Mouse (Mus musculus) ES-E14 (cell line): ENCODE results near the gene Sprr3. TPM values are rescaled to one million over a fixed set of nuclear protein-coding genes. Genes with fewer than 3 reads are reported as not detected.
"Not testable (repeated sequence)": the region's sequence is repeated elsewhere in the genome, so short reads cannot be mapped to it uniquely, and the experiment has no call there.

Source experiments
- DNase-seq: peaks from one replicate; pipeline ENCODE4 v3.0.0-alpha.2; 2013; ENCODE audit warnings: low read depth, low spot score
- H3K27ac ChIP-seq: 2 replicates; pipeline ENCODE4 v1.5.1; 2012; ENCODE audit warnings: low read depth, mild to moderate bottlenecking, low read length, moderate library complexity, mixed read lengths; ENCODE audit not compliant: poor library complexity, insufficient read depth, severe bottlenecking
- H3K36me3 ChIP-seq: 2 replicates; pipeline ENCODE4 v1.6.1; 2012; ENCODE audit warnings: mild to moderate bottlenecking, low read length, moderate library complexity, mixed read lengths; ENCODE audit not compliant: control insufficient read depth, poor library complexity, insufficient read depth, severe bottlenecking
- H3K4me1 ChIP-seq, 2 experiments: fragments of 150-350 bp in 1 of 2; sonication (generic) in 1 of 2; 2 replicates each; pipeline ENCODE4 v1.6.1; 2012; ENCODE audit warnings: low read length in 2 of 2, mild to moderate bottlenecking in 1 of 2, mixed read lengths in 1 of 2; ENCODE audit not compliant: control insufficient read depth in 2 of 2, insufficient read depth in 2 of 2, poor library complexity in 1 of 2
- H3K4me3 ChIP-seq, 2 experiments: fragments of 150-350 bp in 1 of 2; sonication (generic) in 1 of 2; 2 replicates each; pipeline ENCODE4 v1.5.1; 2012; ENCODE audit warnings: low read length in 2 of 2, low read depth in 1 of 2, mild to moderate bottlenecking in 1 of 2, mixed read lengths in 1 of 2; ENCODE audit not compliant: insufficient read depth in 1 of 2, poor library complexity in 1 of 2, severe bottlenecking in 1 of 2
- H3K9ac ChIP-seq: 2 replicates; pipeline ENCODE4 v1.6.1; 2012; ENCODE audit warnings: low read depth, mild to moderate bottlenecking, low read length, mixed read lengths; ENCODE audit not compliant: poor library complexity, insufficient read depth, severe bottlenecking
- H3K9me3 ChIP-seq: fragments of 150-350 bp; sonication (generic); 2 replicates; pipeline ENCODE4 v1.6.1; 2012; ENCODE audit warnings: low read depth, mild to moderate bottlenecking, low read length; ENCODE audit not compliant: control insufficient read depth, insufficient read depth
- CHD2 ChIP-seq: IDR thresholded peaks from 2 replicates; pipeline ENCODE4 v1.6.1; 2014; ENCODE audit warnings: mild to moderate bottlenecking, low read depth, low read length, inconsistent platforms
- HCFC1 ChIP-seq: IDR thresholded peaks from 2 replicates; pipeline ENCODE4 v1.6.1; 2012; ENCODE audit warnings: low read length, inconsistent platforms, borderline replicate concordance; ENCODE audit not compliant: insufficient read depth
- MAFK ChIP-seq: IDR thresholded peaks from 2 replicates; pipeline ENCODE4 v1.6.1; 2014; ENCODE audit warnings: mild to moderate bottlenecking, low read depth, low read length, inconsistent platforms; ENCODE audit not compliant: insufficient read depth
- ZC3H11A ChIP-seq: IDR thresholded peaks from 2 replicates; pipeline ENCODE4 v1.6.1; 2012; ENCODE audit warnings: low read depth, mild to moderate bottlenecking, inconsistent platforms, low read length, borderline replicate concordance
- ZNF384 ChIP-seq: IDR thresholded peaks from 2 replicates; pipeline ENCODE4 v1.6.1; 2012; ENCODE audit warnings: low read depth, low read length, inconsistent platforms
- in situ Hi-C, 2 experiments: fragments of 600-800 bp; cut with MboI; formaldehyde crosslinking; loops; one replicate each; pipeline ENCODE4 v1.15.1; 2025; ENCODE audit warnings: low sequenced_read_pairs in 2 of 2, inconsistent platforms in 1 of 2; ENCODE audit not compliant: unreplicated experiment in 2 of 2
- total RNA-seq: library from RNA; depleted of rRNA; stranded (reverse); fragments of 300-350 nt; gene quantifications from 2 replicates; pipeline ENCODE4 v1.2.3, GENCODE M21; 2012; rRNA removed

Sprr3 gene
- not detected in 2 replicates for total RNA-seq

DNA sequence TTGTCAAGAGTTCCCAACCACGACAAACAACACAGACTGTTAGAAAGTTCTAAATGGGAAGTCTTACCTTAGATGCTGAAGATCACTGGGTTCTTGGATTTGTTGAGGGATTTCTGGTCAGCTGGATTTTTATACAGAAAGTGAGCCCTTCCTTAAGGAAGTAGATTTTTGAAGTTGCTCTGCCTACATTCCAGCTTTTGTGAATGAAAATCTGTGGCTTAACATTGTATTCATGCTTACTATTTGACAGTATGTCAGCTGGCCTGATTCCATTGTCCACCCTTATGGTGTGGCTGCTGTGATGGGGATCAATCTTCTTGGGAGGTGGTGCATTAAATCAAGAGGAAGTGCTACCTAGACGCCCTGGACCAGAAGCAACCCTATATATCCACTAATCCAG, at the start of gene Sprr3:
Gene Sprr3, minus strand, starts transcription at position 101 of the 400 bp plus-strand sequence.
- DNase-seq: no peak
- TF ChIP-seq MAFK (no peak), CHD2 (no peak), ZC3H11A (no peak), ZNF384 (no peak), HCFC1 (no peak)
- H3K36me3 ChIP-seq: no peaks in the 10 kb centered on the region
- in situ Hi-C loops: no loop called here
- no peak within 1 kb of the TSS for H3K9ac ChIP-seq
- no peaks in the 10 kb centered on the region for H3K4me1 ChIP-seq
- no peaks in the 10 kb centered on the region for H3K9me3 ChIP-seq
- H3K27ac ChIP-seq: no peak within 1 kb of the TSS
- H3K4me3 ChIP-seq: no peak within 1 kb of the TSS

DNA sequence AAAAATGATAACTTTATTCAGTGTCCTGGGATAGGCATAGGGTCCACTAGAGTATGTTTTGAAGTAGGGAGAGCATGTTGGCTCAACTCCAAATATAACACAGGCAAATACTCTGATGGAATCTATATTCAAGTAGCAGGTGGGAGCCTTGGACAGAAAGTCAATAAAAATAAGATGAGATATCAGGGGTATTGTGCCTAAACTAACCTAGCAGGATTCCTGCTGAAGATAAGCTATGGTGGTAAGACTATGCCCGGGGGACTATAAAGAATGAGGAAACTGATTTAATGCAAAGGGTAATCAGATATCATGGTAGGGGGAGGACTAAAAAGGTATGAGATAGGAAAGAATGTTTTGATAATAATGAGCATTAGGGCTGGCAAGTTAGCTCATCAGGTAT, 49.7 kb upstream of the Sprr3 start:
- Histone ChIP-seq H3K36me3 (no peaks in the 10 kb centered on the region), H3K4me1 (no peaks in the 10 kb centered on the region), H3K27ac (no peak overlapping the region), H3K9me3 (no peaks in the 10 kb centered on the region), H3K9ac (no peak overlapping the region), H3K4me3 (no peak overlapping the region)
- in situ Hi-C loops: no loop called here
- TF ChIP-seq CHD2 (no peak), ZC3H11A (no peak), ZNF384 (no peak), HCFC1 (no peak), MAFK (no peak)
- no peak for DNase-seq

DNA sequence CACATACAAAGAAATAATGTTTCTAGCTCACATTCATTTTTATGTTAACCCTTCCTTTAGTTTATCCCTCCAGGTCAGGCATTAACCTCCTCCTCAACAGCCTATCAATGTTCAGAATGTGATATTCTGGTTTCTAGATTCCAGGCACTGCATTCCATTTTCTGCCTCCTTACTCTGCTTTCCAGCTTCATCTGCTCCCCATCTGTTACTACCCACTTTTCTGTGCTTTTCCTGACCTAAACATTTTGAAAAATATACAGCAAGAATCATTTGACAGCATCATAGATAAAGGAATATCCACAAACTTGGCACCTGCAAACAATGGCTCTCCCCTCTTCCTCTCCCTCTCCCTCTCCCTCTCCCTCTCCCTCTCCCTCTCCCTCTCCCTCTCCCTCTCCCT, 45.0 kb upstream of the Sprr3 start:
- no peaks in the 10 kb centered on the region for H3K9me3 ChIP-seq
- no peak overlapping the region for H3K27ac ChIP-seq
- H3K4me1 ChIP-seq: no peaks in the 10 kb centered on the region
- no peak for TF ChIP-seq ZC3H11A
- no peak for TF ChIP-seq CHD2
- no peak for TF ChIP-seq ZNF384
- no peak for TF ChIP-seq HCFC1
- no peak for TF ChIP-seq MAFK
- in situ Hi-C loops: loop anchor here in 1 of 2 experiments (5.0 kb wide), 1 partner anchor 351 kb away; no protein-coding TSS in a partner anchor
- no peak overlapping the region for H3K4me3 ChIP-seq
- H3K9ac ChIP-seq: no peak overlapping the region
- H3K36me3 ChIP-seq: no peaks in the 10 kb centered on the region
- no peak for DNase-seq

GRCm38 (mm10) chr3:92500393-92500792, 41.9 kb upstream of the Sprr3 start, which contains the start of gene Sprr4:
Gene Sprr4, minus strand, starts transcription at chr3:92500493.
- no peak within 1 kb of the TSS for H3K9ac ChIP-seq
- no peaks in the 10 kb centered on the region for H3K4me1 ChIP-seq
- TF ChIP-seq HCFC1: no peak
- no peak for TF ChIP-seq ZNF384
- TF ChIP-seq MAFK: no peak
- TF ChIP-seq CHD2: no peak
- no peak for TF ChIP-seq ZC3H11A
- H3K4me3 ChIP-seq: no peak within 1 kb of the TSS
- no peak within 1 kb of the TSS for H3K27ac ChIP-seq
- DNase-seq: no peak
- in situ Hi-C loops: loop anchor here in 1 of 2 experiments (5.0 kb wide), 1 partner anchor 348 kb away; no protein-coding TSS in a partner anchor
- no peaks in the 10 kb centered on the region for H3K9me3 ChIP-seq
- H3K36me3 ChIP-seq: no peaks in the 10 kb centered on the region

DNA sequence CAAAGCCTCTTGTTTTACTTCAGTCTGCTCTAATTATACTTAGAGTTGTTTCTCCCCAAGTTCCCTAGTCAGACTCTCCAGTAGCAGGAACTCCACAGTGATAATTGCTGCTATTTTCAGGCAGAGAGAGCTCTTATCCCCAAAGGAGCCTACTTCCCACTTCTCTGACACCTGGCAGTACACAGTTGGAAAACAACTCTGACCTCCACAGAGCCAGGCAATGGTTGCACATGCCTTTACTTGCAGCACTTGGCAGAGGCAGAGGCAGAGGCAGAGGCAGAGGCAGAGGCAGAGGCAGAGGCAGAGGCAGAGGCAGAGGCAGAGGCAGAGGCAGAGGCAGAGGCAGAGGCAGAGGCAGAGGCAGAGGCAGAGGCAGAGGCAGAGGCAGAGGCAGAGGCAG, 31.7 kb upstream of the Sprr3 start:
- H3K4me1 ChIP-seq, H3K4me3 ChIP-seq, in situ Hi-C loops, H3K9ac ChIP-seq, DNase-seq, H3K36me3 ChIP-seq, H3K9me3 ChIP-seq, H3K27ac ChIP-seq: not testable (repeated sequence)
